Mouse (Mus musculus) ES-Bruce4 (cell line): ENCODE measurements at regions not wholly inside any gene's neighbourhood (a gene's known extent, or its start where the extent isn't known, plus 50 kb on each side); places are given as distances from the start of the nearest gene placed in this dataset.

Experiments
- H3K27ac ChIP-seq: 2 replicates; pipeline ENCODE4 v1.5.1; 2012; ENCODE audit warnings: low read length, inconsistent platforms; ENCODE audit not compliant: insufficient read depth
- H3K27me3 ChIP-seq: 2 replicates; pipeline ENCODE4 v1.6.1; 2012; ENCODE audit warnings: mild to moderate bottlenecking, low read length, inconsistent platforms; ENCODE audit not compliant: control insufficient read depth, poor library complexity, insufficient read depth, severe bottlenecking
- H3K36me3 ChIP-seq: 2 replicates; pipeline ENCODE4 v1.6.1; 2012; ENCODE audit warnings: inconsistent platforms, mild to moderate bottlenecking, low read length, moderate library complexity; ENCODE audit not compliant: control insufficient read depth, poor library complexity, insufficient read depth, severe bottlenecking
- H3K4me1 ChIP-seq: one replicate; pipeline ENCODE4 v1.8.1; 2011; ENCODE audit warnings: low read length; ENCODE audit not compliant: control insufficient read depth, insufficient read depth
- H3K4me3 ChIP-seq: 2 replicates; pipeline ENCODE4 v1.5.1; 2011; ENCODE audit warnings: low read depth, mild to moderate bottlenecking, low read length
- H3K9ac ChIP-seq: 2 replicates; pipeline ENCODE4 v1.6.1; 2012; ENCODE audit warnings: low read depth, mild to moderate bottlenecking, inconsistent platforms; ENCODE audit not compliant: poor library complexity, severe bottlenecking
- H3K9me3 ChIP-seq: replicated peaks from 2 replicates; pipeline ENCODE4 v1.6.1; 2012; ENCODE audit warnings: mild to moderate bottlenecking, low read length, inconsistent platforms; ENCODE audit not compliant: control insufficient read depth, poor library complexity, insufficient read depth, severe bottlenecking
- CTCF ChIP-seq: IDR thresholded peaks from one replicate; pipeline ENCODE4 v1.8.1; 2011; ENCODE audit warnings: low read depth, low read length
- EP300 ChIP-seq: IDR thresholded peaks from 2 replicates; pipeline ENCODE4 v1.6.1; 2011; ENCODE audit warnings: low read depth, low read length; ENCODE audit not compliant: insufficient read depth
- POLR2A ChIP-seq: IDR thresholded peaks from one replicate; pipeline ENCODE4 v1.8.1; 2011; ENCODE audit warnings: low read length; ENCODE audit not compliant: insufficient read depth

DNA sequence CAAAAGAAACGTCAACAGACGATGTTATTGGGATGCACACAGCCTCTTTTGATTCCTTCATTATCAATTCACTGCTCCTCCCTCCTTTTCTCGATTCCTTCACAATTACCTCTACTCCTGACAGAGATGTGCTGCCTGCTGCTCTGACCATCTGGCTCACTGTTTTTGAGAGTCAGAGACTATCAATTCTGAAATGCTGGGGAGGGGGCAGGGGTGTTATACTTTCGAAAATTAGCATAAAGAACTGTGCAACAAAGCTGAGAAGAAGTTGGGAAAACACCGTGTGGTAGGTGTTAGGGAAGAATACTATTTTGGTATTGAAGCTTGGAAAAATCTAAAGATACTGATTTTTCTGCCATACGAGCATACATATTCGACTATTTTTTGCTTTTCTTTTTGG is 96.4 kb downstream of the Nedd1 start:
- no peaks in the 10 kb centered on the region for H3K4me1 ChIP-seq
- no peaks in the 10 kb centered on the region; the same call in 1 of the 2 replicates for H3K9me3 ChIP-seq
- TF ChIP-seq CTCF: no peak
- TF ChIP-seq EP300: no peak
- no peak for TF ChIP-seq POLR2A
- no peaks in the 10 kb centered on the region for H3K27me3 ChIP-seq
- no peak overlapping the region for H3K4me3 ChIP-seq
- H3K9ac ChIP-seq: no peak overlapping the region
- H3K36me3 ChIP-seq: no peaks in the 10 kb centered on the region
- no peak overlapping the region for H3K27ac ChIP-seq

- H3K27ac ChIP-seq: no peak overlapping the region
- no peaks in the 10 kb centered on the region for H3K4me1 ChIP-seq
- H3K27me3 ChIP-seq: no peaks in the 10 kb centered on the region
- no peaks in the 10 kb centered on the region for H3K36me3 ChIP-seq
- H3K9me3 ChIP-seq: no peaks in the 10 kb centered on the region
- TF ChIP-seq EP300: no peak
- TF ChIP-seq POLR2A: no peak
- TF ChIP-seq CTCF: no peak
- H3K9ac ChIP-seq: no peak overlapping the region
- no peak overlapping the region for H3K4me3 ChIP-seq
Measured at GRCm38 (mm10) chr10:92615684-92616379, 106.4 kb downstream of the Nedd1 start.

GRCm38 (mm10) chr10:92614341-92614740 is 107.9 kb downstream of the Nedd1 start:
- Histone ChIP-seq H3K36me3 (no peaks in the 10 kb centered on the region), H3K9ac (no peak overlapping the region), H3K4me1 (no peaks in the 10 kb centered on the region), H3K27me3 (no peaks in the 10 kb centered on the region), H3K4me3 (no peak overlapping the region), H3K9me3 (no peaks in the 10 kb centered on the region), H3K27ac (no peak overlapping the region)
- no peak for TF ChIP-seq POLR2A
- no peak for TF ChIP-seq EP300
- no peak for TF ChIP-seq CTCF

- no peaks in the 10 kb centered on the region for H3K36me3 ChIP-seq
- H3K4me1 ChIP-seq: no peaks in the 10 kb centered on the region
- H3K27ac ChIP-seq: no peak overlapping the region
- no peak overlapping the region for H3K4me3 ChIP-seq
- no peak for TF ChIP-seq EP300
- no peak for TF ChIP-seq CTCF
- no peak for TF ChIP-seq POLR2A
- H3K27me3 ChIP-seq: no peaks in the 10 kb centered on the region
- no peaks in the 10 kb centered on the region for H3K9me3 ChIP-seq
- no peak overlapping the region for H3K9ac ChIP-seq
Measured at GRCm38 (mm10) chr10:92611060-92611459, 111.2 kb downstream of the Nedd1 start.

GRCm38 (mm10) chr10:92606761-92607160 is 115.5 kb downstream of the Nedd1 start:
- Histone ChIP-seq H3K27me3 (no peaks in the 10 kb centered on the region), H3K9me3 (no peaks in the 10 kb centered on the region), H3K9ac (no peak overlapping the region), H3K36me3 (no peaks in the 10 kb centered on the region), H3K4me1 (no peaks in the 10 kb centered on the region), H3K4me3 (no peak overlapping the region), H3K27ac (no peak overlapping the region)
- TF ChIP-seq EP300 (no peak), CTCF (no peak), POLR2A (no peak)

DNA sequence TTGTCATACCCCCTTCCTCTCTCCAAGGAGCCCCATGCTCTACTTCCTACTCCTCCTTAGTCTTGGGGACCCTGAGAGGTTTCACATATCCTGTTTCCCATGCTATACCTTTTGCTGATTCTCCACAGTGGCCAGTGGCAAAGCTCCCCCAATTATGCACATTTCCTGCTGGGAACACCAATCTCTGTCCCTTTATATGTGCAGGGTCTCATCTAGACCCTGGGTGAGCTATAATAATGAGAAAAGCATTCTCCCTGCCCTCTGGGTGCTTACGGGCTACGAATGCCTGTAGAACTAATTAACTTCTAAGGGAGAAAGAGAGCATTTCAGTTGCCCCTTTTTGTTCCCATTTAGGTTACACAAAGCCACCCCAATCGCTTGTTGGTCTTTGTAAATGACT is 116.6 kb downstream of the Nedd1 start:
- no peaks in the 10 kb centered on the region for H3K9me3 ChIP-seq
- H3K27ac ChIP-seq: no peak overlapping the region
- H3K27me3 ChIP-seq: no peaks in the 10 kb centered on the region
- H3K4me1 ChIP-seq: no peaks in the 10 kb centered on the region
- no peak overlapping the region for H3K4me3 ChIP-seq
- TF ChIP-seq POLR2A: no peak
- H3K36me3 ChIP-seq: no peaks in the 10 kb centered on the region
- no peak overlapping the region for H3K9ac ChIP-seq
